13 mouse cellular contexts compared by ENCODE assay signal in the genomic region with DNA sequence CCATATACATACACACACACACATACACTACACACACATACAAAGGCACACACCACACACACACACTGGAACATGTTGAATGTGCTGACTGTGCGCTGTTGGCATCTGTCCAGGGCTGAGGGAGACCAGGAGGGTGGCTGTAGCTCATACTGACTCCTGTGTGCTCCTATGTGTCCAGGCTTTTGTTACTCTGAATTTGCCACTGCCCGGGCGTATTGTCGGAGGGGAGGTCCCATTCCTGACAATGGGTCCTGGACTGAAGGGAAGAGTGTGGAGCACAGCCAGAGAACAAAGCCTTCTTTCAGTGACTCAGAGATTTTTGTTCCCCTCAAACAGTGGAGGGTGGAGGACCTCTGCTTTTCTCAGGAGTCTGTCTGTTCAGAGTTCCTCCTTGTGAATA.
A peak's percentile ranks its signal among the peaks of the same experiment; 100 is the strongest.
DNase-seq lines count a peak whose midpoint lies in the region; ATAC-seq and TF ChIP-seq lines count a peak whose summit lies in the region.
"Had no signal": no experiment of that assay in that cellular context is flagged by ENCODE, and none has a peak within 500 bp of the region (broad histone marks: within the 10 kb centered on the region; RNA-seq: fewer than 3 reads in every experiment).

No protein-coding gene starts in this region.

- H3K9me3 ChIP-seq in forebrain, embryonic 10.5 days = no peaks in the 10 kb centered on the region
- no peaks in the 10 kb centered on the region for H3K9me3 ChIP-seq in forebrain, postnatal 0 days (ENCODE audit: low read length)
- no peaks in the 10 kb centered on the region for H3K9me3 ChIP-seq in stomach, embryonic 16.5 days (replicated peaks; ENCODE audit: control insufficient read depth, low read length)
- H3K9me3 ChIP-seq: megakaryocyte, embryonic 14.5 days had no signal

- peaks cover 67% of the 10 kb centered on the region for H3K4me1 ChIP-seq in forebrain, embryonic 10.5 days
- H3K4me1 ChIP-seq in forebrain, postnatal 0 days (ENCODE audit: insufficient read depth) = no peaks in the 10 kb centered on the region
- peaks cover 12% of the 10 kb centered on the region for H3K4me1 ChIP-seq in embryonic fibroblast, embryonic 13.5 days (ENCODE audit: control insufficient read depth, insufficient read depth, low read length)
- no peaks in the 10 kb centered on the region for H3K4me1 ChIP-seq in stomach, embryonic 16.5 days (ENCODE audit: control insufficient read depth, insufficient read depth, low read length)
- H3K4me1 ChIP-seq: megakaryocyte, embryonic 14.5 days had no signal

- H3K36me3 ChIP-seq in forebrain, embryonic 10.5 days (replicated peaks) = no peaks in the 10 kb centered on the region
- H3K36me3 ChIP-seq in forebrain, postnatal 0 days (ENCODE audit: insufficient read depth) = no peaks in the 10 kb centered on the region
- H3K36me3 ChIP-seq in stomach, embryonic 16.5 days (ENCODE audit: control insufficient read depth, insufficient read depth, low read length) = no peaks in the 10 kb centered on the region

- DNase-seq in forebrain, embryonic 10.5 days (ENCODE audit: extremely low spot score, low spot score) = no peak
- DNase-seq in forebrain, postnatal 0 days = no peak
- peak; percentile 83 for DNase-seq in retina, postnatal 1 day
- no peak for DNase-seq in retina, embryonic 14.5 days (ENCODE audit: low spot score)
- DNase-seq in kidney, postnatal 4 days = no peak
- DNase-seq: gastrocnemius, adult 2 months; kidney, adult 8-10 months; left cerebral cortex, postnatal 4 days; thymus, adult 2 months had no signal

- peak overlapping the region; percentile 54 for H3K27ac ChIP-seq in forebrain, embryonic 10.5 days
- no peak overlapping the region for H3K27ac ChIP-seq in forebrain, postnatal 0 days (ENCODE audit: low read depth, low read length)
- no peak overlapping the region for H3K27ac ChIP-seq in embryonic fibroblast, embryonic 13.5 days (ENCODE audit: insufficient read depth, low read length)
- no peak overlapping the region for H3K27ac ChIP-seq in stomach, embryonic 16.5 days (ENCODE audit: low read length)
- H3K27ac ChIP-seq: gastrocnemius, adult 2 months had no signal

- no peak for ATAC-seq in forebrain, postnatal 0 days
- 0 out of 2 replicates have a peak, but pooled peaks have one; percentile 25 for ATAC-seq in stomach, embryonic 16.5 days (ENCODE audit: insufficient read depth, low FRiP score)
- no peak for ATAC-seq in frontal cortex, adult (ENCODE audit: low TSS enrichment)

- TF ChIP-seq CTCF in forebrain, postnatal 0 days (IDR thresholded peaks at IDR 0.05; ENCODE audit: low read depth) = no peak
- TF ChIP-seq CTCF in embryonic fibroblast, embryonic 13.5 days (IDR thresholded peaks at IDR 0.05; ENCODE audit: borderline replicate concordance, insufficient read depth, low read length) = no peak

- WGBS in forebrain, embryonic 10.5 days = 28% methylated on average over 4 of the region's 4 CpGs
- 26% methylated on average over 4 of the region's 4 CpGs for WGBS in forebrain, postnatal 0 days
- WGBS in stomach, embryonic 16.5 days = 74% methylated on average over 4 of the region's 4 CpGs

- no peak overlapping the region for H3K4me3 ChIP-seq in forebrain, embryonic 10.5 days
- H3K4me3 ChIP-seq in forebrain, postnatal 0 days (ENCODE audit: low read depth, low read length) = no peak overlapping the region
- no peak overlapping the region for H3K4me3 ChIP-seq in embryonic fibroblast, embryonic 13.5 days (ENCODE audit: insufficient read depth, low read length)
- H3K4me3 ChIP-seq in stomach, embryonic 16.5 days (replicated peaks; ENCODE audit: low read length) = no peak overlapping the region
- H3K4me3 ChIP-seq: gastrocnemius, adult 2 months had no signal

- H3K4me2 ChIP-seq in forebrain, postnatal 0 days (ENCODE audit: low read depth) = no peak overlapping the region
- no peak overlapping the region for H3K4me2 ChIP-seq in stomach, embryonic 16.5 days (ENCODE audit: low read depth, low read length)

- no peak overlapping the region for H3K9ac ChIP-seq in forebrain, postnatal 0 days
- no peak overlapping the region for H3K9ac ChIP-seq in stomach, embryonic 16.5 days (ENCODE audit: low read length)

- peaks cover 24% of the 10 kb centered on the region; the same call in 1 of the 2 replicates for H3K27me3 ChIP-seq in forebrain, embryonic 10.5 days (ENCODE audit: poor library complexity, severe bottlenecking)
- H3K27me3 ChIP-seq in forebrain, postnatal 0 days (ENCODE audit: insufficient read depth, low read length) = no peaks in the 10 kb centered on the region
- no peaks in the 10 kb centered on the region for H3K27me3 ChIP-seq in stomach, embryonic 16.5 days (ENCODE audit: control insufficient read depth, insufficient read depth, low read length)

- 0 out of 2 replicates have a peak, but pooled peaks have one; percentile 27 for TF ChIP-seq POLR2A in embryonic fibroblast, embryonic 13.5 days (IDR thresholded peaks at IDR 0.05; ENCODE audit: low read depth, low read length)
